Comparison of ENCODE assay signal across 8 mouse cellular contexts in genomic region chr9:15627785-15628287, GRCm38 (mm10). TPM values are rescaled to one million over a fixed set of nuclear protein-coding genes. Genes with fewer than 3 reads are reported as not detected.
A peak's percentile ranks its signal among the peaks of the same experiment; 100 is the strongest.
DNase-seq lines count a peak whose midpoint lies in the region; ATAC-seq and TF ChIP-seq lines count a peak whose summit lies in the region.

Gene Deup1, minus strand, starts transcription at chr9:15627933.

- peak within 1 kb of the TSS; percentile 57 for H3K4me2 ChIP-seq in forebrain, embryonic 15.5 days (replicated peaks)
- H3K4me2 ChIP-seq in hindbrain, postnatal 0 days (ENCODE audit: low read depth, low read length) = peak within 1 kb of the TSS; percentile 63

- DNase-seq in 3134 (ENCODE audit: extremely low read depth, insufficient read length, low spot score) (peak; percentile 5), MN1 (ENCODE audit: low spot score) (no peak)
- DNase-seq in adrenal gland, adult (ENCODE audit: inconsistent age in 2 of 2, low spot score in 1 of 2) = peak; percentile 34 to 42
- peak; percentile 60 for DNase-seq in hindbrain, postnatal 0 days (ENCODE audit: low spot score)
- DNase-seq in left cerebral cortex, postnatal 25 days (ENCODE audit: low spot score in 2 of 2) = peak; percentile 15 to 36
- DNase-seq in right cerebral cortex, postnatal 4 days = peak; percentile 62

- WGBS in forebrain, embryonic 15.5 days = 0% methylated on average over 28 of the region's 28 CpGs
- 3% methylated on average over 26 of the region's 28 CpGs for WGBS in hindbrain, postnatal 0 days

- peak within 1 kb of the TSS; percentile 14; the same call in 1 of the 2 replicates for H3K9ac ChIP-seq in forebrain, embryonic 15.5 days (replicated peaks)
- H3K9ac ChIP-seq in hindbrain, postnatal 0 days (replicated peaks; ENCODE audit: low read length) = 0 out of 2 replicates have a peak within 1 kb of the TSS, but pooled peaks have one; percentile 24

- peak; percentile 89 for ATAC-seq in forebrain, embryonic 15.5 days (replicated peaks)
- peak; percentile 89 for ATAC-seq in hindbrain, postnatal 0 days
- ATAC-seq in megakaryocyte progenitor cell, adult 5-6 weeks (replicated peaks; ENCODE audit: poor library complexity) = 0 out of 2 replicates have a peak, but pooled peaks have one; percentile 14

- no peaks in the 10 kb centered on the region for H3K27me3 ChIP-seq in forebrain, embryonic 15.5 days
- no peaks in the 10 kb centered on the region for H3K27me3 ChIP-seq in hindbrain, postnatal 0 days (ENCODE audit: insufficient read depth, low read length)

- intact Hi-C loops in left cerebral cortex, postnatal 25 days (cut with DNase I) = no loop called here

- H3K36me3 ChIP-seq in forebrain, embryonic 15.5 days = no peaks in the 10 kb centered on the region
- H3K36me3 ChIP-seq in hindbrain, postnatal 0 days (ENCODE audit: insufficient read depth, low read length) = no peaks in the 10 kb centered on the region

- TF ChIP-seq CTCF in hindbrain, postnatal 0 days (IDR thresholded peaks at IDR 0.05; ENCODE audit: low read depth) = no peak

- H3K9me3 ChIP-seq in forebrain, embryonic 15.5 days = no peaks in the 10 kb centered on the region
- no peaks in the 10 kb centered on the region for H3K9me3 ChIP-seq in hindbrain, postnatal 0 days (ENCODE audit: low read length)

- H3K4me1 ChIP-seq in forebrain, embryonic 15.5 days = peaks cover 7% of the 10 kb centered on the region
- peaks cover 4% of the 10 kb centered on the region; the same call in 1 of the 2 replicates for H3K4me1 ChIP-seq in hindbrain, postnatal 0 days (ENCODE audit: insufficient read depth, low read length)

- H3K4me3 ChIP-seq in forebrain, embryonic 15.5 days = peak within 1 kb of the TSS; percentile 31
- H3K4me3 ChIP-seq in hindbrain, postnatal 0 days (ENCODE audit: low read length) = peak within 1 kb of the TSS; percentile 20

- H3K27ac ChIP-seq in forebrain, embryonic 15.5 days (replicated peaks) = no peak within 1 kb of the TSS
- H3K27ac ChIP-seq in hindbrain, postnatal 0 days = no peak within 1 kb of the TSS

RNA-seq across cellular contexts. Expression of gene Deup1, which starts in this region (rescaled TPM):
- polyA plus RNA-seq in forebrain, embryonic 15.5 days (2015; fragmentation: Nextera tagmentation; extraction: Ambion mirVana) = 1.6 and 1.9 TPM in 2 replicates
- 0.75 and 1.7 TPM in 2 replicates for total RNA-seq in hindbrain, postnatal 0 days (2014; rRNA removed)
- 2.4 and 2.6 TPM in 2 replicates for polyA plus RNA-seq in hindbrain, postnatal 0 days (2015; fragmentation: Nextera tagmentation; extraction: Ambion mirVana)
- total RNA-seq in left cerebral cortex, postnatal 25 days (2021) = under 1 TPM; 0.30 to 0.34 TPM
- not detected in 2 replicates for total RNA-seq in megakaryocyte progenitor cell, adult 5-6 weeks (2015)
- total RNA-seq in megakaryocyte progenitor cell, adult 5-6 weeks (2017) = not detected in 2 replicates

Comparison
In these comparisons a context has a peak if more than half of its experiments do, and no peak if none do; other contexts are left out.
1. Peak in DNase-seq in left cerebral cortex, postnatal 25 days; RNA of the gene not detected or under 1 TPM.
2. Peak in ATAC-seq in megakaryocyte progenitor cell, adult 5-6 weeks; RNA of the gene not detected or under 1 TPM.
3. ATAC-seq: peak in every context shown above with its lines; median percentile 89 in forebrain, embryonic 15.5 days; 89 in hindbrain, postnatal 0 days; 14 in megakaryocyte progenitor cell, adult 5-6 weeks.